Mouse (Mus musculus): ENCODE measurements around the gene Fuom.

The Fuom gene

DNA sequence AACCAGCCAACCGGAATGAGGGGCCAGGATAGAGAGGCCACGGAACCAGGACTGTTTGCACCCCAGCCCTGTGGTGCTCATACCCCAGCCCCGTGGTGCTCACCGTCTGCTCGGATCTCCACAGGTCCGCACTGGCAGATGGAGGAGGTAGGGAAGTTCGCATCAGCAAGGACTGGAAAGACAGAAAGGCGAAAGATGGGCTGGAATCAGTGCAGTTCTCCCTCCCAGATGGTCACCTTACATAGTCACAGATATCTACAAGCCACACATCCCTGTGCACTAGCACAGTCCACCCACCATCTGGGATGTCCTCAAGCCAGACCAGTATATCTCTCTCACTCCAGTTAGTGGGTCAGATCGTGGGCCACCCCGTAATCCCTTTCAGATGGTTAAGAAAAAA, 743 bp downstream of the Fuom start:
- DNase-seq (ENCODE audit: low spot score): no peak

DNA sequence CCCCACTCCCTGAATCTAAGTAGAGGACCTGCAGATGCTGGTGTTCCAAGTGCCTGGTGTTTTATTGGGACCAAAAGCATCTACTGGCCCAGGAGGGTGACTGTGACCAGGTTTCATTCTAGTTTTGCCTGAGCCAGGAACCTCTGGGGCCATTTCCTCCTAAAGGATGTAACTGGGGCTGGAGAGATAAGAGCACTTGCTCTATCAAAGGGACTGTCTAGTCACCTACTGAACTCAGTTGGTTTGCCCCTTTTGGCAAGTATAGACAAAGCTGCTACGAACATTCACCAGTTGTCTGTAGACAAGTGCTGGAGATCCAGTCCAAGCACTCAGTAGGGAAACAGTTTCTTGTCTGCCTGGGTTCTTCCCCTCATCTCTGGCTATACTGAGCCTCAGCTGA, 3.8 kb downstream of the Fuom start:
- no peak for DNase-seq (ENCODE audit: low spot score)

DNA sequence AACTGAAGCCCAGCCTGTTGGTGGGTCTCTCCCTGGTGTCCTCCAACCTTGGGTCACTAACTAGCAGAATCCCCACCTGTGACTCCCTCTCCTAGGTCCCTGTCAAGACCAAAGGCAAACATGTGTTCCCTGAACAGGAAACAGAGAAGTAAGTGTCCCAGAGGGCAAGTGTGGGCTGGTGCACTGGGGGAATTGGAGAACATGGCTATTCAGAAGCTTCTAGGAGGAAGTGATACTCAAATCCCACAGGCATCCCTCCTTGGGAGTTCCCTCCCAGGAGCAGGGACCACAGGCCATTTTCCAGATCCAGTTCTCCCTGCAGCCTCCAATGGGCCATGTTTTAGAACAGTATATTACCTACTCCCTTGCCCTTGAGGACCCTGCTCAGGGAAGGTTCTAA, 6.2 kb downstream of the Fuom start:
- DNase-seq (ENCODE audit: low spot score): no peak

DNA sequence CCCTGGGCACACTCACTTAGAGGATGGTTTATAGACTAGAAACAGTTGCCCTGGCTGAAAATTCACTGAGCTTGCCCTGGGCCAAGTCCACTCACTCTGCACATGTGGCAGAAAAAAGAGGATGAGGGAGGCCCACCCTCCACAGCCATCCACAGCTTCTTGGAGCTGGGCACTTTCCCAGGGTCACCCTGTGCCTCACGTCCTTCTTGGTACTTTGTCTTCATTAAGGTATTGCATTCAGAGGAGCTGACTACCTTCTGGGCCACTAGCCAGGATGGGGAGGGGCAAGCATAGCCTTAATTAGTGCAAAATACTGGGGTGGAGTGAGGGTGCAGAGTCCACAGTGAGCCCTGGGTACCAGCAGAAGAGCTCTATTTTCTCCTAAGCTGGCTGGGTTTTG, 6.7 kb downstream of the Fuom start:
- DNase-seq (ENCODE audit: low spot score): no peak

DNA sequence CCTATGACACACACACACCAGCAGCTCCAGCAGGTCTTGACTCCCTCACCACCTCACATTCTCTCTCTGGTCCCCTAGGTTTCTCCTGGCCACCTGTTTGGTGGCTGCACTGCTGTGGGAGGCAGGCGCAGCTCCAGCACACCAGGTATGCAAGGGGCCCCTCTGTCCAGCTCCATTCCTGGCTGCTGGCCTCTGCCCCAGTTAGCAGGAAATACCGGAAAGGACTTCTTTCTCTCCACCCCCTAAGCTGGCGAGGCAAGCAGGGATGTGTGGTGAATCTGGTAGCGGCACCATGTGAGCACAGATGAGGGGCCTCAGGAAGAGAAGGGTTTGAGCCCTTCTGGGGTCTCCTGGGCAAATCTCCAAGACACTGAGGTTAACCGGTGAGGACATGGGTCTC, 7.3 kb downstream of the Fuom start:
- no peak for DNase-seq (ENCODE audit: low spot score)

DNA sequence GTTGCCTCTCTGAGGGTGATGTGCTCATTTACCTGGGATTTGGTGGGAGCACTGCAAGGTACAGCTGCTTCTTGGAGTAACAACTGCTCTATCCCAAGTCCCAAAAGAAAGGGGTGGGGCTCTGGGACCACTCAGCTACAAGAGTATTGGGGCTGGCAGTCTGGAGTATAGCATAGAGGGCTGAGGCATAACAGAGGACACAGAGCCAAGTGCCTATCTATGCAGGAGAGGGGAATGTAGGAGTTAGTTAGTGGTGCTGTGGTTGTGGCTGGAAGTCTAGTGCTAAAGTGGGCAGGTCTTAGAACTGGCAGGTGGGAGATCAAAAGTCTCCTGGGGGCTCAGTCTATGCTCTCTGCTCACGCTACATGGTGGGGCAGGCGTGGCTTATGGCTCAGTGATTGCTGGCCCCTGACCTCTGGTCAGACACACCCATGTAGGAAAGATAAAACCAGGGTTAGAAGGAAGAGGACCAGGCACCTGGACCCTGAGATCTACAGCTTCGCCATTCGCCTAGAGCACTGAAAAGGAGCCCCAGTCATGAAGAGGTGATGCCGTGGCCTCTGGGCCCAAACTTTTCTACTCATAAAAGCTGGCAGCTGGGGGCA, 9.2 kb downstream of the Fuom start, which contains the start of gene Prap1:
Gene Prap1 (plus strand): TSS at position 472 of the 605 bp plus-strand sequence.
- DNase-seq (ENCODE audit: low spot score): no peak

DNA sequence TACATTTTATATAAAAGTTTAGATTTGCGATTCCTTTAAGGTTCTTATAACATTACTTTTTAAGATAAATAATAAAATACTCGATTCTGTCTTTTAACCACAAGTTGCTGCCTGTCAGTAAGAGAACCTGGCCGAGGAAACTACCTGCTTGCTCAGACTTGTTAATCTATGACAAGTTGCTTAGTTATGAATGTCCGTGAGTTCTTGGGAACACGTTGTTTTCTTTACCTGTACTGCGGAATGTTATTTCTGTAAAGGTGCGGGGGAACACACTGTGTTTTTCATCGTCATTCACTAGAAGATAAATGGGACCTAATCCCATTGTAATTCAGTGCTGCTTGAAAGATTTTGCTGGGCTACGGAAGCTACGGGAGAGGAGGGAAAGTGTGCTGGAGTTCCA, 11.6 kb downstream of the Fuom start:
- no peak for DNase-seq (ENCODE audit: low spot score)

DNA sequence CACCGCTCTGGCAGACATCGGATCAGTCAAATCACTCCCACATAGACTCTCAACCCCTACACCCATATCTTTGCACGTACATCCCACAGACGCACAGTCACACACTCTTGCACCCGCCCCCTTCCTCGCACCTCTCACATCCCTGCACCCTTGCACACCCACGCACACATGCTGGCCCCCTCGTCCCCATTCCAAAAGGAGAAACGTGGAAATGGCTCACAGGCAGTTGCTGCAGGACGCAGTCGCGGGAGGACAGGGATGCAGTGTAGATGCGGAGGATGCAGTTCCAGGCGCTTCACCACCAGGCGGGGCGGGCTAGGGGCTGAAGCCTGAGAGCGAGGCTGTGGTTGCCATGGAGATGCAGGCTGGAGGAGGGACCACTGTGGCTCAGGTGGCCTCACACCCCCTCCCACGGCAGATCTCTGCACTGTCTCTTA, 20.0 kb downstream of the Fuom start, which contains the start of gene Caly:
Gene Caly (minus strand): TSS at position 307 of the 437 bp plus-strand sequence.
- DNase-seq (ENCODE audit: low spot score): peak; percentile 19

DNA sequence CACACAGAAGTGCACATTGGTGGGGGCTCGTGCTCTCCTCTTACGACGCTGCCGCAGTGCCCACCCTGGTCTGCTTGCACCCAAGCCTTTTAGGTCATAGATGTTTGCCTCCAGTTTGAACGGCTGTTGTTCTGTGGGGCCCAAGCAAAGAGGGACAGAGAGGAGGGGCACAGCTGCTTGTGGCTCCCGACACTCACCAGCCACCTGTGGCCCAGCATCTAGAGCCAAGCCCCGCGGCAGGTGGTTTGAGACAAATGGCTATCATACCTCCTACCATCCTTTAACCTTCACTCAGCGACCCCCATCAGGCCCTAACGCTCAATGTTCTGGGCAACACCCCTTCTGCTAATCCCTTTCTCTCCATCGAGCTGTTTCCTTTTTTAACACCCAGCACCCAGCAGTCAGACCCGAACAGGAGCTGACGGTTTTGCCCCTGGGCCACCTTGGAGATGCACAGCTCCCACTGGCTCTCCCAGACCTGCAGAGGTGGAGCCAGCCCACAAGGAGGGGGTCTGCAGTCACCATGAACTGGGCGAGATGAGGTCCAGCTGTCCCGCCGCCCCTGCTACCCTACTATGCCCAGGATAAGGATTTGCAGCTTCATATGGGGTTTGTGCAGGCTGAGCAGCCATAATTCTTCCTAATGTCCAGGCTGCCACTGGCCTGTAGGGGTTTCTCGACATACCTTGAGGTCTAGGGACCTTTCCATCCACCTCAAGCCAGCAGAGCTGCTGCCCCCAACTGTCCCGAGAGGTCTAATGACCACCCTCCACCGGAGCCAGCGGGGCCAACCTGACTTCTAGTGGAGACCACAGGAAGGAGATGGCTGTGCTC, 20.6 kb downstream of the Fuom start:
- no peak for DNase-seq (ENCODE audit: low spot score)

DNA sequence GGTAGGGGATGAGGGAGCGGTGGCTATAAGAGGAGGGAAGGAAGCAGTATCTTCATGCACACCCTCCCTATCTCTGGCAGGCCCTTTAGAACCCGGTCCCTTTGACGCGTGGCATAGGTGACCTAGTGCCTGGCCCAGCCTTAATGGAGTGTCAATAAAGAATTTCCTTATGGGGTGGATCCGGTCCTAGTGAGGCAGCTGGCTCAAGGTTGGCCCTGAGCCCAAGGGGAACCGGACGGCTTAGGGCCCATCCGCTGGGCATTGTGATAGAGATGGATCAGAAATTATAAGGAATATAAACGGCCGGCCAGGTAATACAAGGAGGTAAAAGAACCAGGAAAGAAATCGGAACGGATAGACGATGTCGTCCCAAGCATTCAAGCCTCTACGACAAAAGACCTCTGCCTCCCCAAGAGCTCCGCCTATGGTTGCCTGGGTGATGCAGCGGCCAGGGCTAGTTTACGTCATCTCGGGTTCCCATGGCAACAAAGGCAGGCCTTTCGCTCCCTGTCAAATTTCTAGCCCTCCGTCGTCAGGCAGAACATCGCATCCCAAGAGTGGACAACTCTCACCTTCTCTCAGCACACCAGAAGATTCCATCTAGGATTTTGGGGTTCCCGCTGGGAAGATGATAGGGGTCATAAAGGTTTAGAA, 21.6 kb downstream of the Fuom start:
- peak; percentile 64 for DNase-seq (ENCODE audit: low spot score)

DNA sequence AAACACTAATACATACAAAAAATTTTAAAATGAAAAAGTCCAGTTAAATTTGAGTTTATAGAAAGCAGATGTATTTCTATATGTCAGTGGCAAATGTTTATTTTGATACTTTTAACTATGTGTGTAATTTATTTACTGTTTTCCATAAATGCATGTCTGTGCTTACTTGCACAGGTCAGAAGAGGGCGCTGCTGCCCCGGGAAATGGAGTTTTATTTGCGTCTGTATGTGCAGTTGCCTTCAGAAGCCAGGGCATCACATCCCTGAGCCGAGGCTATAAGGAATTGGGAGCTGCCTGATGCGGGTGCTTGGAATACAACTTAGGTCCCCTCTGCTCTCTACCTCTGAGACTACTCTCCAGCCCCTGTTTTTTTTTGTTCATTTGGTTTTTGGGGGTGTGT, 23.5 kb downstream of the Fuom start:
- peak; percentile 52 for DNase-seq (ENCODE audit: low spot score)

DNA sequence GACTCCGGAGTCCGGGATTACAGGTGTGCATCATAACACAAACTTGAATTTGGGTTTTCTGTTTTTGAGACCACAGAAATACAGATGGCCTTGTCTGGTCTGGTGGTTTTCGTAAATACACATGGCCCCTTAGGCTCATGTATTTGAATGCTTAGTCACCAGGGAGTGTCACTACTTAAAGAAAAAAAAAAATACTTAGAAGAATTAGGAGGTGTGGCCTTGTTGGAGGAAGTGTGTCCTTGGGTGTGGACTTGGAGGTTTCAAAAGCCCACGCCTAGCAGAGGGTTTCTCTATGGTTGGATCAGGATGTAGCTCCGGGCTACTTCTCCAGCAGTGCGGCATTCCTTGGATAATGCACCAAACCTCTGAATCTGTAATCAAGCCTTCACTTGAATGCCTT, 24.5 kb downstream of the Fuom start:
- no peak for DNase-seq (ENCODE audit: low spot score)

DNA sequence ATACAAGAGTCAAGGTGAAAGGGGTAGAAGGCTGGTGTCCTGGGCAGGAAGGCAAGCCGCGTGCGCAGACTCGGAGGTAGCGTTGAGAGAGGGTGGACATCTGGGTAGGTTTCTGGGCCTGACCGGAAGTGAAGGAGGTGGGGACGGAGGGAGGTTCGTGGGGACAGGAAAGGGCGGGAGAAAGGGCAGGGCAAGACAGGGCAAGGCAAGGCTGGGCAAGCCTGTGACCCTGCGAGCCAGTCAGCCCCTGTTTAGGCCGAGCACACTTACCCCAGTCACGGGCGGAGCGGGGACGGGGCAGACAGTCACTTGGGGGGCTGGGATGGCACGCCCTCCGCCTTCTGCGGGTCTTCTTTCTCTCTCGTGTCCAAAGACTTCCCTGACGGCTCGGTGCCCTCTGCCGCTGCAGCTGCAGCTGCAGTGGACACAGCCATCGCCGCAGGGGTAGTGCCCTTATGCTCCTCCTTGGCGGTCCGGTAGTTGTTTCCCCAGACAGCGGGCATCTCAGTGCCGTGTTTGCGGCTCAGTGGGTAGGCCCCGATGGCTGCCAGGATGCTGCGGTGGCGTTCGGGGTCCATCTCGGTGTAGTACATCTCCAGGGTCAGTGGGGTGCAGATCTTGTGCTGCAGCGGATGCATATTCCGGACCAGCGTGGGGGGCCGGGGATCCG, 32.1 kb downstream of the Fuom start:
- DNase-seq (ENCODE audit: low spot score): no peak

DNA sequence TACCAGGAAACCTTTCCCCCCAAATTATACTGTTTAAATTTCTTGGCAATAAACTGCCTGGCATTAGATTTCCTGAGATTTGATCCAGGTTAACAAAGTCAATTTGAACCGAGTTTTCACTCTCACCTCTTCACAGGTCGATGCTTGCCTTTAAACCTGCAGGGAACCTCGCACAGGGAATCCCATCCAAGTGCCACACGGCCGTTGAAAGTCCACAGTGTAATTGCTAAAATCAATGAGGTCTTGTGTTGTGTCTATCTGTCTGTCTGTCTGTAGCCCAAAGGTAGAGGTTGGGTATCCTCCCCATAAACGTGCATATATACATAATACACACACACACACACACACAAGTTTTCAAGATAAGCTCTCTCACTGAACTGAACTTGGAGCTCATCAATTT, 34.8 kb downstream of the Fuom start:
- no peak for DNase-seq (ENCODE audit: low spot score)

DNA sequence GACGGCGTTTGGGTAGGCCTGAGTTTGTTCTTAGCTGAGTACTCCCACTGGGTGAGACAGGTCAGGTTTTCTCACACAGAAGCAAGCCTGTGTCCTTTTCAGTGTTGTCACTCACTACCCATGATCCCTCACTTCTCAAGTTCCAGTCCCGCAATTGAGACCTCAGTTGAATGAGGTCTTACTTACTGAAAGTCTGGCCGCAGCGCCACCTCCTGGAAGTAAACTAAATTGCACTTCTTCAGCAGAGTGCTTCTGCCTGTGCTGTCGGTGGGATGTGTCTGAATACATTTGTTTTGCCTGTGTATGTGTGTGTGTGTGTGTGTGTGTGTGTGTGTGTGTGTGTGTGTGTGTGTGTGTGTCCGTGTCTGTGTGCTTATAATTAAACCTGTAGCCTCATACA, 39.1 kb downstream of the Fuom start:
- DNase-seq (ENCODE audit: low spot score): peak; percentile 59

DNA sequence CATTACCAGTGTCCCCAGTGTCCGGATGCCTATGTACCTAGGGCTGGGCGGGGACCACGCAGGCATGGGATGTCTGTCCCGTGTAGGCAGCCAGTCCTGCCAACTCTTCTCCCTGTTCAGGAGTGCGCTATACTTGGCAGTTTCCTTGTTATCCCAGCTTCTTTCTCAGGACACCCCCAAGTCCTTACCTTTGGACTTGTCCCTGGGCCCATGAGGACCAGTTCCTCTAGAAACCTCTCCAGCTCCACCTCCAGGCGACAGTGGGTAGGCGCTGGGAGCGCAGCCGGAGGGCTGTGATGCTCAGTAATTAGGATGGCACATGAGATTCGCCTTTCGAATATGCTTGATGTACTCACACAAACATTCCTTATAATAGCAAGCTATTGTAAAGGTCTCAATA, 39.9 kb downstream of the Fuom start:
- no peak for DNase-seq (ENCODE audit: low spot score)

DNA sequence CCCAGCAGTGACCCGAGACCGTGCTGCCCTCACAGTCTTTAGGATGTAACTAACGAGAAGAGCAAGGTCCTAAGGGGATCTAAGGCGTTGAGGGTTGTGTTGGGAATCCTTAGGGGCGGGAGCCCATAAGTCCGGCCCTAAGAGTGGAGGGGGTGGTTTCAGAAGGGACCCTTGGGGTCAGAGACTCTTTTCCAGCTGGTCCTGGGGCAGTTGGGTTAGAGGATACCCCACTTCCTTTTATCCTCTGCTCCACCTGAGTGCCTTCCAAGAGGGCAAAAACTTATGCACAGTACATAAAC, 40.5 kb downstream of the Fuom start:
- DNase-seq (ENCODE audit: low spot score): no peak

DNA sequence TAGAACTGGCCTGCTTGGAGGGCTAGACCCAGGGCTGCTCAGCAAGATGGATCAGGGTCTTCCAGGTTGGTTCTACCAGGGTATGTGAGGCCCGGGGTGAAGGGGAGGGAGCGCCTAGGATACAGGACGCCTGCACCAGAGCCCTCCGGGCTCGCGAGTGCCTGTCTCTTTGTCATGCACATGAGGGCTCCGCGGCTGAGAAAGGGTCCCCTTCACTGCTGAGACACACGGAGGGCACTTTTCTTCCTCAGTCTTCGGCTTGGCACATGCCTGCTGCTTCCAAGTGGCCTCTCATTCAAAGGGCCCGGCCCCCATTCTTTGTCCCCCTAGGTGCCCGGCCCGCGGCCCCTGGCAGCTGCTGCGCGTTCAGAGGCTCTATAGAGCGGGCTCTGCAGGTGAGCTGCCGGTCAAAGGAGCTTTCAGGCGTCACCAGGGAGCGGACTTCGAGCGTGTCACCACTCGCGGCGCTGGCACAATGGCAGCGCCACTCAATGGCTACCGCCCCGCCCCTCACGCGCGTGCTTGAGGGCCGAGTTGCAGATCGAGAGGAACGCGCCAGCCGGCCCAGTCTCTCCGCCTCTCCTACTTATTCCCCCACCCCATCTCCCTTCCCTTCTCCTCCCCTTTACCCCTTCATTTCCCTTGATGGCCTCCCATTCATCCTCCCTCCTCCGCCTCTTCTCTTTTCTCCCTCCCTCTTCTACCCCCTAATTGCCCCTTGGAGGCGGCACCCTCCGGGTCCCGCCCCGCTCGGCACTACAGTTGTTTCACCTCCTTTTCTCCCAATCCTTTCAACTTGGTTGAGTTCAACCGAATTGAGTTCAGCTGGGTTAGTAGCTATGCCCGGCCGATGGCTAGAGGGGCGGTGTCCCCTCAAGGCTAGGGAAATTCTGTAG, 41.1 kb downstream of the Fuom start:
- DNase-seq (ENCODE audit: low spot score): no peak

DNA sequence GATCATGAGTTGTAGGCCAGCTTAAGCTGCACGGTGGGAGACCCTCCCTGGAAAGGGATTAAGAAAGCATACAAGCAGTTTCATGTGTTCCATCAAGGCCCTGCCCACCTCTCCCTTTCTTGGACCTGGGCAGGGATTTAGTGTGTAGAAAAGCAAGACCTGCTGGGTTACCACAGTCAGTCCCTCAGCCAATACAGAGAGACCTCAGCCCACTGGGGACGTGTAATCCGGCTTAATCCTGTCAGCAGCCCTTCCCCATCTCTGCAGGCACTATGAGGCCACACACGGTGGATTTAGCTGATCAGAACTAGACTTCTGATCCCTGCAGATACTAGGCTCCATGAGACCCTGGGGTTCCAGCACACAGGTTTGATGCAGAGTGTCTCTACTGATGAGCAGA, 42.6 kb downstream of the Fuom start:
- no peak for DNase-seq (ENCODE audit: low spot score)

DNA sequence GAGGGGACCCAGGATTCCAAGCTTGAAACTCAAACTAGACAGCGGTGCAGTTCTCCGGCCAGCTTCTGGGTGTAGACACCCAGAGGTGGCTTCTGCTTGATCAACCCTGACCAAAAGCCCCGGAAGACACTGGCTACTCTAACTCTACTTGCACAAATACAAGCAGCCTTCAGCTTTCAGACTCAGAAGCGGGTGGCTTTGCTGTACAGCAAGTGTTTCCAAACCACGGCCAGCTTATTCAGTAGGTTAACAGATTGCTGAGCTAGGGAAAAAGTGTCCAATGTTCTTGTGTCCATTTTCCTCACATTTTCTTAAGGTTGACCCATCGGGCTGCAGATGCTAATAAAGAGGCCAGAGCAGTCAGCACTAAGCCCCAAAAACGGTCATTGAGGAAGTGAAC, 43.7 kb downstream of the Fuom start:
- DNase-seq (ENCODE audit: low spot score): no peak

Data from T-cell, adult 2 months (primary cell).